Comparison of ENCODE assay signal across 32 mouse cellular contexts in genomic region chrX:51051680-51052461, GRCm38 (mm10). TPM values are rescaled to one million over a fixed set of nuclear protein-coding genes. Genes with fewer than 3 reads are reported as not detected.
DNase-seq lines count a peak whose midpoint lies in the region; ATAC-seq and TF ChIP-seq lines count a peak whose summit lies in the region.
"Had no signal": no experiment of that assay in that cellular context is flagged by ENCODE, and none has a peak within 500 bp of the region (broad histone marks: within the 10 kb centered on the region; RNA-seq: fewer than 3 reads in every experiment).

No protein-coding gene starts in this region.

- ATAC-seq in lung, embryonic 14.5 days (ENCODE audit: insufficient read depth): no peak
- peak; percentile 56 for ATAC-seq in stomach, embryonic 16.5 days (ENCODE audit: insufficient read depth, low FRiP score)
- no peak for ATAC-seq in megakaryocyte-erythroid progenitor cell, adult 5-6 weeks (replicated peaks; ENCODE audit: low FRiP score, low TSS enrichment, poor library complexity, severe bottlenecking)
- ATAC-seq: forebrain, embryonic 16.5 days; inflammation-experienced regulatory T-cells, adult 6 months; midbrain, embryonic 15.5 days had no signal

- H3K27me3 ChIP-seq in lung, embryonic 14.5 days (ENCODE audit: insufficient read depth, low read length): no peaks in the 10 kb centered on the region
- no peaks in the 10 kb centered on the region for H3K27me3 ChIP-seq in stomach, embryonic 16.5 days (ENCODE audit: control insufficient read depth, insufficient read depth, low read length)
- H3K27me3 ChIP-seq: heart, embryonic 12.5 days; hindbrain, embryonic 15.5 days; liver, embryonic 13.5 days; midbrain, embryonic 15.5 days; neural tube, embryonic 15.5 days had no signal

- no peak overlapping the region for H3K4me3 ChIP-seq in lung, embryonic 14.5 days (ENCODE audit: low read depth, low read length)
- H3K4me3 ChIP-seq in stomach, embryonic 16.5 days (replicated peaks; ENCODE audit: low read length): no peak overlapping the region
- H3K4me3 ChIP-seq: erythroblast, embryonic 14.5 days; gastrocnemius, adult 2 months; heart, adult 2 months; heart, embryonic 12.5 days; hindbrain, embryonic 15.5 days; kidney, embryonic 15.5 days; layer of hippocampus, adult 2 months; limb, embryonic 13.5 days; liver, embryonic 13.5 days; midbrain, embryonic 10.5 days; midbrain, embryonic 15.5 days; neural tube, embryonic 15.5 days had no signal

- TF ChIP-seq POLR2A in brain, embryonic 14.5 days (IDR thresholded peaks at IDR 0.05; ENCODE audit: borderline replicate concordance, extremely low read depth, insufficient read depth, insufficient read length, poor library complexity, severe bottlenecking): no peak

- H3K9ac ChIP-seq in lung, embryonic 14.5 days: no peak overlapping the region
- no peak overlapping the region for H3K9ac ChIP-seq in stomach, embryonic 16.5 days (ENCODE audit: low read length)
- H3K9ac ChIP-seq: heart, embryonic 12.5 days; hindbrain, embryonic 15.5 days; kidney, embryonic 15.5 days; limb, embryonic 13.5 days; liver, embryonic 13.5 days; midbrain, embryonic 15.5 days; neural tube, embryonic 15.5 days had no signal

- no peak overlapping the region for H3K27ac ChIP-seq in lung, embryonic 14.5 days (ENCODE audit: low read depth)
- H3K27ac ChIP-seq in stomach, embryonic 16.5 days (ENCODE audit: low read length): no peak overlapping the region
- H3K27ac ChIP-seq: gastrocnemius, adult 2 months; heart, adult 2 months; hindbrain, embryonic 15.5 days; kidney, embryonic 15.5 days; layer of hippocampus, adult 2 months; limb, embryonic 13.5 days; liver, embryonic 13.5 days; midbrain, embryonic 10.5 days; midbrain, embryonic 15.5 days; neural tube, embryonic 15.5 days had no signal

- H3K9me3 ChIP-seq in lung, embryonic 14.5 days (ENCODE audit: low read depth, low read length): no peaks in the 10 kb centered on the region
- no peaks in the 10 kb centered on the region for H3K9me3 ChIP-seq in stomach, embryonic 16.5 days (replicated peaks; ENCODE audit: control insufficient read depth, low read length)
- H3K9me3 ChIP-seq: G1E; heart, embryonic 12.5 days; hindbrain, embryonic 15.5 days; kidney, embryonic 15.5 days; limb, embryonic 13.5 days; liver, embryonic 13.5 days; midbrain, embryonic 10.5 days; midbrain, embryonic 15.5 days; neural tube, embryonic 15.5 days had no signal

- H3K36me3 ChIP-seq in lung, embryonic 14.5 days (ENCODE audit: insufficient read depth): no peaks in the 10 kb centered on the region
- H3K36me3 ChIP-seq in stomach, embryonic 16.5 days (ENCODE audit: control insufficient read depth, insufficient read depth, low read length): no peaks in the 10 kb centered on the region
- H3K36me3 ChIP-seq: G1E; heart, embryonic 12.5 days; hindbrain, embryonic 15.5 days; kidney, embryonic 15.5 days; limb, embryonic 13.5 days; liver, embryonic 13.5 days; midbrain, embryonic 10.5 days; midbrain, embryonic 15.5 days; neural tube, embryonic 15.5 days had no signal

- WGBS in lung, embryonic 14.5 days: 48% methylated on average over 3 of the region's 3 CpGs
- WGBS in stomach, embryonic 16.5 days: 63% methylated on average over 3 of the region's 3 CpGs

- no peaks in the 10 kb centered on the region for H3K4me1 ChIP-seq in lung, embryonic 14.5 days (ENCODE audit: insufficient read depth)
- no peaks in the 10 kb centered on the region for H3K4me1 ChIP-seq in stomach, embryonic 16.5 days (ENCODE audit: control insufficient read depth, insufficient read depth, low read length)
- H3K4me1 ChIP-seq: heart, embryonic 12.5 days; hindbrain, embryonic 15.5 days; kidney, embryonic 15.5 days; limb, embryonic 13.5 days; liver, embryonic 13.5 days; midbrain, embryonic 10.5 days; midbrain, embryonic 15.5 days; neural tube, embryonic 15.5 days had no signal

- TF ChIP-seq CTCF in lung, embryonic 14.5 days (IDR thresholded peaks at IDR 0.05; ENCODE audit: low read depth): no peak
- TF ChIP-seq CTCF in brain, embryonic 14.5 days (IDR thresholded peaks at IDR 0.05; ENCODE audit: borderline replicate concordance, extremely low read depth, insufficient read depth, insufficient read length): no peak

- no peak overlapping the region for H3K4me2 ChIP-seq in lung, embryonic 14.5 days
- no peak overlapping the region for H3K4me2 ChIP-seq in stomach, embryonic 16.5 days (ENCODE audit: low read depth, low read length)
- H3K4me2 ChIP-seq: heart, embryonic 12.5 days; hindbrain, embryonic 15.5 days; kidney, embryonic 15.5 days; limb, embryonic 13.5 days; liver, embryonic 13.5 days; midbrain, embryonic 15.5 days; neural tube, embryonic 15.5 days had no signal

- peak; percentile 13 to 55 for DNase-seq in cerebellum, postnatal 10 days
- DNase-seq in cerebellum, postnatal 36 days: no peak
- peak; percentile 1 for DNase-seq in lung, embryonic 14.5 days
- no peak for DNase-seq in lung, postnatal 14 days
- peak; percentile 13 for DNase-seq in brain, embryonic 14.5 days (ENCODE audit: low read depth)
- DNase-seq in left cerebral cortex, adult 11 months (ENCODE audit: low spot score): no peak
- DNase-seq: adrenal gland, postnatal 10 days; cerebellum, adult 11-12 months; cerebellum, adult 9-11 months; gastrocnemius, adult 2 months; gastrocnemius, postnatal 36 days; heart, adult 2 months; kidney, postnatal 36 days; liver, embryonic 13.5 days; lung, adult 18-20 months; lung, postnatal 10 days; right cerebral cortex, adult 18-20 months; thymus, postnatal 14 days had no signal

RNA-seq across cellular contexts. Expression of gene Rap2c, which starts 34.1 kb away (rescaled TPM):
- 24.3 and 26.7 TPM in 2 replicates for polyA plus RNA-seq in lung, embryonic 14.5 days (2014; fragmentation: Nextera tagmentation; extraction: Ambion mirVana)
- 25.6 and 30.2 TPM in 2 replicates for polyA plus RNA-seq in brain, embryonic 14.5 days (2012; rRNA removed)
- polyA plus RNA-seq in stomach, embryonic 16.5 days (2015; fragmentation: Nextera tagmentation; extraction: Ambion mirVana): 18.0 TPM in 2 replicates
- total RNA-seq in megakaryocyte-erythroid progenitor cell, adult 5-6 weeks (2014; fragmentation: Nextera tagmentation): 16.3 and 23.6 TPM in 2 replicates
- 17.2 and 21.6 TPM in 2 replicates for total RNA-seq in megakaryocyte-erythroid progenitor cell, adult 5-6 weeks (2017)

Comparison
In these comparisons a context has a peak if more than half of its experiments do, and no peak if none do; other contexts are left out.
1. DNase-seq: peak in cerebellum, postnatal 10 days (2 of 2), lung, embryonic 14.5 days (single experiment) and brain, embryonic 14.5 days (single experiment); none in cerebellum, postnatal 36 days (0 of 2), lung, postnatal 14 days (single experiment) and left cerebral cortex, adult 11 months (single experiment).